Mouse (Mus musculus) right cerebral cortex, postnatal 25 days (tissue): ENCODE measurements around the gene Plppr5.

Experiments used
- DNase-seq: peaks from one replicate; pipeline ENCODE4 v3.0.0; 2022

Plppr5 gene

GRCm38 (mm10) chr3:117708788-117709187, 134.2 kb downstream of the Plppr5 start:
- no peak for DNase-seq

GRCm38 (mm10) chr3:117716534-117717280, 142.1 kb downstream of the Plppr5 start:
- DNase-seq = peak; percentile 28

- DNase-seq = no peak
These were observed 148.8 kb downstream of the Plppr5 start for GRCm38 (mm10) chr3:117723390-117723789.

DNA sequence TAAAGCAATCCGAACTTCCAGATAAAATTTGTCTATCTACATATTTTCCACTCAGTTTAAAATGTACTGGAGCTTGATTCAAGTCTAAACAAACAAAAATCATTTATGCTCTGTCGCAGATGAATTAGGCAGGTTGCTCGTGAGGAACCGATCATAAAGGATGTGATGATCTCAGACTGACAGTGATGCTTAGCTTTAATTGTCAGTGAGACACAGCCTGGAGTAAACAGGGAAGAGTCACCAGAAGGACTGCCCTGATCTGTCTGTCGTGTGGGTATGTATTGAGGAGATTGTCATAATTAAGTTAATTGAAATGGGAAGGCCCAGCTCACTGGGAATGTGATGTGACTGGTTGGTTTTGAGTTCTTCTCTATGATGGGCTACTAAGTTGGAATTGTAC, 149.9 kb downstream of the Plppr5 start:
- no peak for DNase-seq

DNA sequence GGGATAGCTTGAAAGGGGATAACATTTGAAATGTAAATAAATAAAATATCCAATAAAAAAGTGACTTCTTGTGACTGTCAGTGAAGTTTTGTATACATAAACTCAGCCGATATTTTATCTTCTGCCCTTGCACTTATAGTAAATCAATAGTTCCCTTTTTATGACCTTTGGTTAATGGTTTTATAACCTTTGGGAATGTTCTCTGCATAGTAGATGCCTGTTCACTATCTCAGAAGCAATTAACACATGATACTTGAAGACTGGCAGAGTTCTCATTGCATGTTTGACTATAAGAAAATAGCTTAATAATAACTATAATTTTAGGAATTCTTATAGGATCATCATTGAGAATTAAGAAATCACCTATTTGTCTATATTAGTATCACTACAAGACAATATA, 150.9 kb downstream of the Plppr5 start:
- DNase-seq = no peak

DNA sequence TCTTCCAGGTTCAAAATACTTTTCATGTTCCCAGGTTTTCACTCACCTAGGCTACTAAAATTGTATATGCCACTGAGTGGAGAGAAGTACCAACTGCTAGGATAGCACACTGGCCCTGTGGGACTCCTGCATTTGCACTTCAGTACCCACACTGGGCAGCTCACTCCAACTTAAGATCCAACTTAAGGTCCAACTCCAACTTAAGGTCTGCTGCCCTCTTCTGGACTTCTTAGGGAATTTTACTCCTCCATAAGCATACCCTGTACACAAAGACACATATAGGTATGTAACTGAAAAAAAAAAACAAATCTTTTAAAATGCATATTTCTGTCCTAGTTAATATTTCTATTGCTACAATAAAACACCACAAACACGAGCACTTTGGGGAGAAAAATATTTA, 153.5 kb downstream of the Plppr5 start:
- DNase-seq = no peak

GRCm38 (mm10) chr3:117729121-117730072, 154.8 kb downstream of the Plppr5 start:
- DNase-seq = no peak

DNA sequence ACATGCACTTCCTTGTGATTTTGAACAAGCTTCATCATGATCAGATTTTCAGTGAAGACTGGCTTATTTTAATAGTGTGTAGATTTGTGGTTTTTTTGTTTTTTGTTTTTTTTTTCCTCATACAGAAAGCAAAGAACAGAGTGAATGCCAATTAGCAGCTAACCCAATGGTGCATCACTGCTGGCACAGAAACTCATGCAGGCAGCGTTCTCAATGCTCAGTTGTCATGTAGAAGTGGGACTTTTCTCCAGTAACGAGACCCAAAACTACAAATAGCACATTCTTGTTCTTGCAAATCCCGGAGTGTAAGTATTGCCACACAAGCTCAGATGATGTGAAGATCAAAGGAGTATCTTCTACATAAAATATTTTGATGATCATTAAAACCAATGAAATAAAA, 156.9 kb downstream of the Plppr5 start:
- no peak for DNase-seq

DNA sequence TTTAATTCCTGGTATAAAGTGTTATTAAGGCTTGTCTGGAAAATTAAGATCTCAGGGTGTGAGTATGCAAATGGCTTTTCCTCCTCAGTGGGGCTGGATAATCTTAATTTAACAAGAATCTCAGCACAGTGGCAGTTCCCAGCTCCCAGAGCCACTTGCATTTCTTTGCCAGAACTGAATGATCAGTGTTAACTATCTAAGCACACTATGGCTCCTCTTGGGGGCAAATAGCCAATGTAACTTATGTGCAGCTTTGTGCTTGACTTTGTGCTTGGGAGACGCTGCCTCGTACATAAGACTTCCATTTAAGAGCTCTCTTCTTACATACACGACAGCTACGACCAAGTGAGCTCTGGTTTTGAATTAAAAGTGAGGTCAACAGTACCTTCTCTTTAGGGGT, 158.0 kb downstream of the Plppr5 start:
- no peak for DNase-seq
